Mouse (Mus musculus) limb, embryonic 12.5 days (tissue): ENCODE data around the gene Map4k3. TPM values are rescaled to one million over a fixed set of nuclear protein-coding genes. Genes with fewer than 3 reads are reported as not detected.
A peak's percentile ranks its signal among the peaks of the same experiment; 100 is the strongest.
"Not testable (repeated sequence)": the region's sequence is repeated elsewhere in the genome, so short reads cannot be mapped to it uniquely, and the experiment has no call there.

Experiments
- ATAC-seq: fragments of 200-750 bp; cut with Nextera tagmentation; 2 replicates; pipeline ENCODE4 v1.8.0; 2017; ENCODE audit warnings: low read depth, moderate TSS enrichment; ENCODE audit not compliant: insufficient number of reproducible peaks, insufficient read depth, low FRiP score, low TSS enrichment
- H3K27ac ChIP-seq: fragments of 300-500 bp; sonication (generic); 2 replicates; pipeline ENCODE4 v1.5.1; 2016; ENCODE audit warnings: mild to moderate bottlenecking, moderate library complexity
- H3K27me3 ChIP-seq: fragments of 300-500 bp; sonication (generic); 2 replicates; pipeline ENCODE4 v1.6.1; 2016; ENCODE audit warnings: mild to moderate bottlenecking, moderate library complexity
- H3K36me3 ChIP-seq: fragments of 300-500 bp; sonication (generic); 2 replicates; pipeline ENCODE4 v1.6.1; 2016; ENCODE audit warnings: mild to moderate bottlenecking, moderate library complexity
- H3K4me1 ChIP-seq: fragments of 300-500 bp; sonication (generic); replicated peaks from 2 replicates; pipeline ENCODE4 v1.6.1; 2016
- H3K4me2 ChIP-seq: fragments of 300-500 bp; sonication (generic); 2 replicates; pipeline ENCODE4 v1.6.1; 2016; ENCODE audit warnings: mild to moderate bottlenecking, moderate library complexity
- H3K4me3 ChIP-seq: fragments of 300-500 bp; sonication (generic); replicated peaks from 2 replicates; pipeline ENCODE4 v1.5.1; 2016; ENCODE audit warnings: mild to moderate bottlenecking
- H3K9ac ChIP-seq: fragments of 300-500 bp; sonication (generic); replicated peaks from 2 replicates; pipeline ENCODE4 v1.6.1; 2016; ENCODE audit warnings: mild to moderate bottlenecking, moderate library complexity
- H3K9me3 ChIP-seq: fragments of 300-500 bp; sonication (generic); 2 replicates; pipeline ENCODE4 v1.6.1; 2016; ENCODE audit warnings: mild to moderate bottlenecking, moderate library complexity
- WGBS: fragments of 180-500 bp; shearing (Covaris S2); methylation state at CpG from one replicate; pipeline ENCODE4 v1.1.7; 2016; 5-methylcytosine and 5-hydroxymethylcytosine counted together
- polyA plus RNA-seq: library from polyadenylated mRNA; unstranded; fragments of >200 nt; fragmentation: Nextera tagmentation; extraction: Ambion mirVana; gene quantifications from 2 replicates; pipeline ENCODE4 v1.2.1, GENCODE M21; 2016

The Map4k3 gene
- polyA plus RNA-seq, 1 experiment from 2014 or later, result 35.8 TPM

DNA sequence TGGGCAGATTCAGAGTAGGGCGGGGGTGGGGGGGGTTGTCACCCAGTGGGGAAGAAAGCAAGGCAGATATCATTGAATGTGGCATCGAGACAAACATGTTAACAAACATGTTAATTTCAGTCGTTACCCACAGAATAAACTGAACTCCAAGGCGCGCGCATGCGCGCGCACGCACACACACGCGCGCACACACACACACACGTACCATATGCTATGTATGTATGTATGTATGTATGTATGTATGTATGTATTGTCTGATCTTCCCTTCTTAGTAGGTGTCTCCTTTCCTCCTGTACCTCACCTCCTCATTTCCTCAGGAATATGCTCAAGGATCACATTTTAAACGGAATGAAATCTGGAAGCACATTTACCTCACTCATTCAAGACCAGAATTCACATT is 150.6 kb downstream of the Map4k3 start, which contains the start of gene Cdkl4:
Gene Cdkl4, minus strand, starts transcription at position 175 of the 400 bp plus-strand sequence.
- 75% methylated on average over 15 of the region's 15 CpGs for WGBS
- Histone ChIP-seq H3K4me1 (peaks cover 13% of the 10 kb centered on the region), H3K27me3 (no peaks in the 10 kb centered on the region), H3K9me3 (no peaks in the 10 kb centered on the region), H3K36me3 (peaks cover 22% of the 10 kb centered on the region), H3K4me2 (peak within 1 kb of the TSS; percentile 97), H3K4me3 (peak within 1 kb of the TSS; percentile 53), H3K9ac (peak within 1 kb of the TSS; percentile 60), H3K27ac (no peak within 1 kb of the TSS)
- ATAC-seq, result no peak

DNA sequence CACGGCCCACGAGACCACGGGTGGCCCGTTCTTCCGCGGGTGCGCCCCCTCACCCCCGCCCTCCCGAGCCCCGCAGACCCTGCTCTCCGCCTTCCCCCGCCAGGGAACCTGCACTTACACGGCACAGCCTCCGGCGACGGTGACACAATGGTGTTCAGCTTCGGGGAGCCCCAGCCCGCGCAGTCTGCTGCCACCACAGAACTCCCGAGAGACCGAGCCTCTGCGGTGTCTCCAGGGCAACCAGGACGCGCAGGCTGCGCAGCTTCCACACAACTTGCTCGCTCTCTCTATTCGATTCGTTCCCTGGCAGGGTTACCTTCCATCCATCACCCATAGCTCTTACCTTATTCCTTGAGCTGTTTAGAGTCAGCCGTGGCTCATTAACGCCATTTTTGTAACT is 151.1 kb downstream of the Map4k3 start:
- H3K4me1 ChIP-seq, result peaks cover 13% of the 10 kb centered on the region
- H3K4me3 ChIP-seq, result peak overlapping the region; percentile 53
- peak overlapping the region; percentile 97 for H3K4me2 ChIP-seq
- peak; percentile 66 for ATAC-seq
- WGBS, result under 1% methylated on average over 30 of the region's 30 CpGs
- H3K9me3 ChIP-seq, result no peaks in the 10 kb centered on the region
- H3K27me3 ChIP-seq, result no peaks in the 10 kb centered on the region
- H3K27ac ChIP-seq, result no peak overlapping the region
- H3K9ac ChIP-seq, result peak overlapping the region; percentile 60
- peaks cover 18% of the 10 kb centered on the region for H3K36me3 ChIP-seq

DNA sequence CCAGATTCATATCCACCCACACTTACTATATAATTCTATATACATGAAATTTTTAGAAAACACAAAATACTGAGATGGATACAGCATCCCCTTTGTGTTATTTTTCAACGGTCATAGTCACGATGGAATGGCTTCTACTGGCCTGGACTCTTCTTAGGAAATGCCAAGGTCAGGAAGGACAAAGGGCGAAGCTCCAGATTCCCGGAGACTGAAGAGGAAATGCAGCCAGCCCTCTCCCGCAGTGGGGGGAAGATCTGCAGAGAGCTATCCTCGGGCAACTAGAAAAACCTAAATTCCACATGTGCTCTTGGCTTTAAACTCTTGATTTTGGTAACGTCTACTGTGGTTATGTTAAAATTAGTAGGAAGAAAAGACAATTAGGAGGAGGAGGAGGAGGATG is 153.3 kb downstream of the Map4k3 start:
- 77% methylated on average over 7 of the region's 7 CpGs for WGBS
- no peak overlapping the region for H3K4me2 ChIP-seq
- H3K9me3 ChIP-seq, result no peaks in the 10 kb centered on the region
- H3K9ac ChIP-seq, result no peak overlapping the region
- no peak overlapping the region for H3K27ac ChIP-seq
- peaks cover 13% of the 10 kb centered on the region for H3K4me1 ChIP-seq
- ATAC-seq, result no peak
- H3K4me3 ChIP-seq, result no peak overlapping the region
- no peaks in the 10 kb centered on the region for H3K27me3 ChIP-seq
- H3K36me3 ChIP-seq, result peaks cover 3% of the 10 kb centered on the region

DNA sequence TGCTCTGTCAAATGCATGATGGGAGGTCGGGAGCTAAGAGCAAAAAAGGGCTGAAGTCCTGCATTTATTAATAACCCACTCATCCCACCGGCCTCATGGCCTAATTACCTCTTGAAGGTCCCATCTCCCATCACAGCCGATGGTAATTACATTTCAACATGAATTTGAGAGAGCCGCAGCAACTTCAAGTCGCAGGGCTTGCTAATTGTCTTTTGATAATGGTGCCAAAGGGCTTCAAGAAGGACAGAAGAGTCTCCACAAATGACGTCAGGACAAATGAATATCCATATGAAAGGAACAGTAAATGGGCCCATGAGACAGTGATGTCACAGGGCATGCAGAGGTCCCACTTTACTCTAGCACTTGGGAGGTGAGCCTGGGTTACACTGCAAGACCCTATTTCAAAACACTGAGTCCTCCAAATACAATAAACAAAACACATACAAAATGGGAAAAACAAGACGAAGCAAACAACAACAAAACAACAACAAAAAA is 153.8 kb downstream of the Map4k3 start:
- Histone ChIP-seq H3K4me2 (no peak overlapping the region), H3K27me3 (no peaks in the 10 kb centered on the region), H3K4me3 (no peak overlapping the region), H3K27ac (no peak overlapping the region), H3K36me3 (no peaks in the 10 kb centered on the region), H3K9ac (no peak overlapping the region), H3K4me1 (peaks cover 13% of the 10 kb centered on the region), H3K9me3 (no peaks in the 10 kb centered on the region)
- 82% methylated on average over 7 of the region's 7 CpGs for WGBS
- no peak for ATAC-seq

DNA sequence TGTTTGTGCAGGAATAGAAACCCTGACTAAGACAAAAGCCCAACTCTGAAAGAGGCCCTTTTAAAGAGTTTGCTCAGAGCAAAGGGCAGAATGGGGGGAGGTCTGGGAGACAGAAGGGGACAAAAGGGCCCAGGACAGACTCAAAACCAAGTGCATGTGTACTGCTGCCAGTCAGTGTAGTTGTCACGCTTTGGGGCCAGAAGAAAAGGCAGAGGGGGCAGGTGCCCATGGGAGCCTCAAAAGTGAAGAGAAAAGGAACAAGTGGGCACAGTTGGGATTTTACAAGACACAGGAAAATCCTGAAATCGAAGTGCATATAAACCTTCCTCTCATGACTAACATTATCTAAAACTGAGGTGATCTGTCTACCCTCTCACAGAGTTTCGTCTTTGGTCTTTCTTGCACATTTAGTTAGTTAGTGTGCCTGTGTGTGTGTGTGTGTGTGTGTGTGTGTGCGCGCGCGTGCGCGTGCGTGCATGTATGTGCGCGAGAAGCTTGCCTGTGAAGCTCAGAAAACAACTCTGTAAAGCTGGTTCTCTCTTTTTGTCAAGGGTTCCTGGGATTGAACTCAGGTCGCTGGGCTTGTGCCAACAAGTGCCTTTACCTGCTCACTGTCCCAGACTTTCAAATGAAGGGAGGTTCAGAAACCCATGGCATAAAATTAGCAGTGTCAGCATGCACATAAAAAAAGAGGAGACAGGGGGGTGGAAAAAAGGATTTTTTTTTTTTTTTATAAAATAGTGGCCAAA is 155.9 kb downstream of the Map4k3 start:
- Histone ChIP-seq H3K4me3 (no peak overlapping the region), H3K27me3 (no peaks in the 10 kb centered on the region), H3K9ac (no peak overlapping the region), H3K4me2 (no peak overlapping the region), H3K9me3 (peaks cover 2% of the 10 kb centered on the region; the same call in 1 of the 2 replicates), H3K36me3 (no peaks in the 10 kb centered on the region), H3K4me1 (peaks cover 9% of the 10 kb centered on the region), H3K27ac (no peak overlapping the region)
- ATAC-seq, result no peak
- WGBS, result 96% methylated on average over 13 of the region's 13 CpGs

DNA sequence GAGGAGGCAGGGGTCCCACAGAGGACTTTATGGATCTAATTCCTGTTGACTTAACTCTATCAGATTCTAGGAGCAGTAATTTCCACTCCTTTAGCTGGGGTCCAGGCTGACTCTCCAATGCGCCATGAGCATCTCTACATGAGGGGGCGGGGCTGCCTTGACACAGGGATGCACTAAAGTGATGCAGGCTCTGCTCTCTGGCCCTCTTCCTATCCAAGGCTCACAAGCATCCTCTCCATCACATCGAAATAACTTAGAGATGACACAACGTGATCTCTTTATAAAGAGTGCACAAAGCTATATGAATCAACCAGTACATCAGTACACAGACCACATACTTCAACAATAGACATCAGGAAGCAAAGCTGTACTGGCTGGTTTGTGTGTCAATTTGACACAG is 156.8 kb downstream of the Map4k3 start:
- 93% methylated on average over 4 of the region's 4 CpGs for WGBS
- no peak for ATAC-seq
- Histone ChIP-seq H3K27me3 (no peaks in the 10 kb centered on the region), H3K9me3 (peaks cover 7% of the 10 kb centered on the region; the same call in 1 of the 2 replicates), H3K27ac (no peak overlapping the region), H3K36me3 (no peaks in the 10 kb centered on the region), H3K9ac (no peak overlapping the region), H3K4me3 (no peak overlapping the region), H3K4me1 (no peaks in the 10 kb centered on the region), H3K4me2 (no peak overlapping the region)

DNA sequence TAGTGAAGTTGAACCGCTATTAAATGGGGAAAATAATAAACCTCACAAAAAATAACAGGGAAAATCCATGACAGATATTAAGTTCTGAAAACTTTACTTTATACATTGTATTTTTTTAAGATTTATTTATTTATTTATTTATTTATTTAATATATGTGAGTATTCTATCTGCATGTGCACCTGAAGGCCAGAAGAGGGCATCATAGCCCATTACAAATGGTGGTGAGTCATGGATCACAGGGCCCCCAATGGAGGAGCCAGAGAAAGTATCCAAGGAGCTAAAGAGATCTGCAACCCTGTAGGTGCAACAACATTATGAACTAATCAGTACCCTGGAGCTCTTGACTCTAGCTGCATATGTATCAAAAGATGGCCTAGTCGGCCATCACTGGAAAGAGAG is 158.6 kb downstream of the Map4k3 start:
- H3K36me3 ChIP-seq, H3K4me2 ChIP-seq, H3K4me3 ChIP-seq, ATAC-seq, H3K4me1 ChIP-seq, H3K27ac ChIP-seq, H3K9ac ChIP-seq, H3K27me3 ChIP-seq: not testable (repeated sequence)
- H3K9me3 ChIP-seq, result peaks cover 20% of the 10 kb centered on the region; the same call in 1 of the 2 replicates
- 88% methylated on average over 1 of the region's 2 CpGs for WGBS

DNA sequence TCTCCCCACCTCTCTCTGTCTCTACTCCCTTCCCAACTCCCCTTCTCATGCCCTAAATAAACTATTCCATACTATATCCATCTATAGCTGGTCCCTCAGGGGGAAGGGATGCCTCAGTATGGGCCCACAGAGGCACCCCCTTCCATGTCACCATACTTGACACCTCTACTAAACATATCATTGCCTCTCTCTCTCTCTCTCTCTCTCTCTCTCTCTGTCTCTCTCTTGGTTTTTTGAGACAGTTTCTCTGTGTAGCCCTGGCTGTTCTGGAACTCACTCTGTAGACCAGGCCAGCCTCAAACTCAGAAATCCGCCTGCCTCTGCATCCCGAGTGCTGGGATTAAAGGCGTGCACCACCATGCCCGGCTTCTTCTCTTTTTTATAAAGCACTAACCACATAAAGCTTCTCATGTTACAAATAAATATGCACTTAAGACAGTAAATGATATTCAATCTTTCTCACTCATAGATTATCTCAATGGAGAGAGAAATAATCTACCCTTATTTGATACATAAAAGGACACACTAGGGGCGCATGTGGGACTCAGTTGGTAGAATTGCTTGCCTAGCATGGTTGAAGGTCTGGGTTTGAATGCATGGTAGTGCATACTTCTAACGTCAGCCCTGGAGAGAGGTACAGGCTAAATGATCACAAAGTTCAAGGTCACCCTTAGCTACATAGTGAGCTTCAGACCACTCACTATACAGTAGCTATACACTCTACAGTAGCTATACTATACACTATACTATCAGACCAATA is 159.3 kb downstream of the Map4k3 start:
- no peak for ATAC-seq
- WGBS, result 93% methylated on average over 6 of the region's 6 CpGs
- H3K4me1 ChIP-seq, result no peaks in the 10 kb centered on the region
- H3K4me2 ChIP-seq, result no peak overlapping the region
- no peak overlapping the region for H3K9ac ChIP-seq
- H3K36me3 ChIP-seq, result peaks cover 7% of the 10 kb centered on the region; the same call in 1 of the 2 replicates
- H3K27me3 ChIP-seq, result no peaks in the 10 kb centered on the region
- no peak overlapping the region for H3K4me3 ChIP-seq
- no peak overlapping the region for H3K27ac ChIP-seq
- H3K9me3 ChIP-seq, result peaks cover 20% of the 10 kb centered on the region; the same call in 1 of the 2 replicates

DNA sequence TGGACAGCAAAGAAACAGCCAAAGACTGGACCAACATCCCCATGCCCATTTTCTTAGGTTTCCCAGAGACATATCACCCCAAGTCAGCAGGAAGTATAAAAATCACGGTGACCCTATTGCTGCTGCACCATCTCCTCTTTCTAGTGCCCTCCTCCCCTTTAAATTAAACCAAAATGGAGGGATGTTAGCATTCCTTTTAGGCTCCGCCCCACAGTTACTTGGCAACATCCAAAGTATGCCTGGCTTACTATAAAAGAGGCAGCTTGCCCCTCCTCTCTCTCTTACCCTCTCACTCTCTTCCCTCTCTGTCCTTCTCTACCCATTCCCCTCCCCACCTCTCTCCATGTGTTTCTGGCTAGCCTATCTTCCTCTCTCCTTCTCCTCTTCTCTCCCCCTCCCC is 159.8 kb downstream of the Map4k3 start:
- Histone ChIP-seq H3K36me3 (peaks cover 7% of the 10 kb centered on the region; the same call in 1 of the 2 replicates), H3K27me3 (no peaks in the 10 kb centered on the region), H3K4me3 (no peak overlapping the region), H3K4me1 (no peaks in the 10 kb centered on the region), H3K27ac (no peak overlapping the region), H3K9me3 (peaks cover 20% of the 10 kb centered on the region; the same call in 1 of the 2 replicates), H3K4me2 (no peak overlapping the region), H3K9ac (no peak overlapping the region)
- no peak for ATAC-seq
- 81% methylated on average over 2 of the region's 2 CpGs for WGBS

DNA sequence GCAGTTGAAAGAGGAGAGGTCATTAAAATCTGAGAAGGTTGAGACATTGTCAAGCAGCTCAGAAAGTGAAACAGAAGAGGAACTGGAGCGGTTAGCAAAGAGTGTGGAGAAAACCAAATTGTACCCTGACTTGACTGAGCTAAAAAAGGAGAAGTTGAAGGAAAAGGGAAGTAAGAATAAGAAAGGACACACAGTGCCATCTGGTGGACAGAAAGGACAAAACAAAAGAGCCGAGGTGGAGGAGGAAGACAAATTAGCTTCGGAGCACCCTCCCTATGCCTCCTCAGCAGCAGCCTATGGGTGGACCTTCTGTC is 163.7 kb downstream of the Map4k3 start:
- no peaks in the 10 kb centered on the region for H3K4me1 ChIP-seq
- H3K9ac ChIP-seq, result no peak overlapping the region
- peaks cover 20% of the 10 kb centered on the region; the same call in 1 of the 2 replicates for H3K9me3 ChIP-seq
- peaks cover 7% of the 10 kb centered on the region; the same call in 1 of the 2 replicates for H3K36me3 ChIP-seq
- no peak for ATAC-seq
- H3K27me3 ChIP-seq, result no peaks in the 10 kb centered on the region
- H3K27ac ChIP-seq, result no peak overlapping the region
- no peak overlapping the region for H3K4me3 ChIP-seq
- WGBS, result 74% methylated on average over 3 of the region's 3 CpGs
- no peak overlapping the region for H3K4me2 ChIP-seq

DNA sequence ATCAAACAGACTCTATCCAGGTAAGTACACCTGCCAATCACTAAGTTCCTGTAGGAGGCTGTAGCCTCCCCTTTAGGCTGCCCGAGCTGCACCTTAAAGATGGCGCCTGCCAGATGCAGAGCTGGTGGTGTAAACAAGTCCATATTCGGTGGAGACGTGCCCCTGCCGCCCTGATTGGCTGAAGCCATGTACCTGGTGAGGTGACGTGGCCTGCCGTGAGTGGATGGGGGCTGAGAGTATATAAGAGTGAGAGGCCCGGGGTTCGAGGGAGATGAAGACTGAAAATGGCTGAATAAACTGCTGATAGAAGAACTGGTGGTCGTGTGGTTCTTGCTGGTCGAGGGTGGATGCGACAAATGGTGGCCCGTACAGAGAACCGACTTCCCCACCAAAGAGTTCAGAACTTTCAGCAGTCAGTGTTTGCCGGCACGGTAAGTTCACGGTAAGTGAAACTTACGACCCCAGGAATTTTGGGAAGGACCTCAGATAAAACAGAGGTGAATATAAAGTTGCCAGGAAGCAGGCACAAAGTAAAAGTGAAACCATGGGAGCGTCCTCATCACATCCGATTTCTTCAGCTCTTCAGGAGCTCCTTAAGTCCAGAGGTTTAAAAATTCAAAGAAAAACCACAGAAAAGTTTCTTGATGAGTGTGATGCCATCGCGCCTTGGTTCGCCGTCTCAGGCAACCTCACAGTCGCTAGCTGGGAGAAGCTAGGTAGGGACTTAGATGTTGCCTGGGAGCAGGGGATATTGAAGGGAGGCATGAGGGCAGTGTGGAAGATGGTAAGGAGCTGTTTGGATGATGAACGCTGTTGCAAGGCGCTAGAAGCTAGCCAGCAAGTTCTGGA is 164.3 kb downstream of the Map4k3 start:
- not testable (repeated sequence) for H3K36me3 ChIP-seq, H3K27me3 ChIP-seq, H3K4me3 ChIP-seq, ATAC-seq, H3K4me1 ChIP-seq, H3K4me2 ChIP-seq, H3K9ac ChIP-seq, H3K27ac ChIP-seq
- WGBS, result 95% methylated on average over 27 of the region's 27 CpGs
- H3K9me3 ChIP-seq, result peaks cover 20% of the 10 kb centered on the region; the same call in 1 of the 2 replicates
